Mouse (Mus musculus): ENCODE measurements around the gene Fancd2os. TPM values are rescaled to one million over a fixed set of nuclear protein-coding genes. Genes with fewer than 3 reads are reported as not detected.

The Fancd2os gene
- total and polyA plus RNA-seq, 2 experiments from 2014 or later = not detected

DNA sequence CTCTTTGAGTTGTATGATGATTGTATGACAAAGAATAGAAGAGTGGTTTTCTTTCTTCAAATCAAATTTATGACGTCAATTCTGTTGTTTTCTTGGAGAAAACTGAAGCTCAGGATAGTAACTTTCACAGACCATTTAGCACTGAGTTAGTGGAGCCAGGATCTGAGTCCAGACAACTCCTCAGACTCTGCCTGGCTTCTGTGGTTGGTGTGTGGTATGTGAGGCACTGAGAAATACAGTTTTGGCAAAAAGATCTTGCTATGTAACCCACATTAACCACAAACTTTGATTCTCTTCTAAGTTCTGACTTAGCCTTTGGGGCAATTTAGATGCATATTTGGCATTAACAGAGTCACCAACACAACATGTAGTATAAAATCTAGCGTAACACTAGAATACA, 7.9 kb downstream of the Fancd2os start:
- DNase-seq (ENCODE audit: low spot score) (no peak), ATAC-seq (ENCODE audit: insufficient read depth, low read depth) (no peak)
- H3K9ac ChIP-seq (replicated peaks; ENCODE audit: low read depth, low read length) = no peak overlapping the region
- no peak overlapping the region for H3K4me2 ChIP-seq (ENCODE audit: low read depth, low read length)
- no peaks in the 10 kb centered on the region for H3K27me3 ChIP-seq (ENCODE audit: control insufficient read depth, insufficient read depth, low read length)
- 89% methylated on average over 2 of the region's 2 CpGs for WGBS
- no peak overlapping the region for H3K4me3 ChIP-seq (ENCODE audit: low read depth, low read length)
- 0 out of 2 replicates have a peak, but pooled peaks cover 7% of the 10 kb centered on the region for H3K36me3 ChIP-seq (replicated peaks; ENCODE audit: control insufficient read depth, insufficient read depth, low read length)
- no peak for TF ChIP-seq EP300 (IDR thresholded peaks at IDR 0.05; ENCODE audit: low read depth)
- TF ChIP-seq CTCF (IDR thresholded peaks at IDR 0.05; ENCODE audit: low read depth) = no peak
- H3K9me3 ChIP-seq (replicated peaks; ENCODE audit: control insufficient read depth, low read length) = no peaks in the 10 kb centered on the region
- H3K4me1 ChIP-seq (ENCODE audit: control insufficient read depth, insufficient read depth) = no peaks in the 10 kb centered on the region
- no peak overlapping the region for H3K27ac ChIP-seq (ENCODE audit: low read depth)

DNA sequence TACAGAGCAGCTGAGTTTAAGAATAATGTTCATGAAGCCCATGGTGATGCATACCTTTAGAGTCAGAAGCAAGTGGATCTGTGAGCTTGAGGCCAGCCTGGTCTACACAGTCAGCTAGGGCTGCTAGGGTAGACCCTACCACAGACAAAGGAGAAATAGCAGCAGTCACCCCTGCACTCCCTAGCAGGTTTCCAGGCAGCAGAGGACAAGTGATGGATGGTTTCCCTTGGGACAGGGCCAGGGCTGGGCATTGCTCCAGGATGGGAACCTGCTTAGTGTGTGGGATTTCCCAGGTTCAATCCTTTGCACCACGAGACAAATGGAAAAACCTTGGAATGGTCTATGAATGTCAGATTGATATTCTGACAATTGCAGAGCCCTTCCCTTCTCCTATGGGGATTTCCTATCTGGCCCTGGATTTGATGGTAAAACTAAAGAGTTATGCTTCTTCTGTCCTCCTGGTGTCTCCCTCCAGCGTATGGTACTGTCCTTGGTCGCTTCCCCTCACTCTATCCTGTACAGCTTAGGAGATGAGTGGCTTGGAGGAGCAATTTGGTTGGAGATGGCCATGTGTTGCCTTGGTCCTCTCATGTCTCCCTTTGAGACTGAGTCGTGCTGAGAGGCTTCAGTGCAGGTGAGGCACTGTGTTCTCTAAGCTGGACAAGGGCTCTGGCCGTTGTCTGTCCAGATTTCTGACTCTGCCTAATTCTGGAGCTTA, 13.9 kb downstream of the Fancd2os start:
- 0 out of 2 replicates have a peak, but pooled peaks cover 5% of the 10 kb centered on the region for H3K36me3 ChIP-seq (replicated peaks; ENCODE audit: control insufficient read depth, insufficient read depth, low read length)
- H3K4me2 ChIP-seq (ENCODE audit: low read depth, low read length) = no peak overlapping the region
- H3K4me1 ChIP-seq (ENCODE audit: control insufficient read depth, insufficient read depth) = no peaks in the 10 kb centered on the region
- no peak overlapping the region for H3K4me3 ChIP-seq (ENCODE audit: low read depth, low read length)
- TF ChIP-seq CTCF (IDR thresholded peaks at IDR 0.05; ENCODE audit: low read depth) = no peak
- TF ChIP-seq EP300 (IDR thresholded peaks at IDR 0.05; ENCODE audit: low read depth) = no peak
- DNase-seq (ENCODE audit: low spot score) (no peak), ATAC-seq (ENCODE audit: insufficient read depth, low read depth) (peak; percentile 41; the same call in 1 of the 2 replicates)
- H3K9ac ChIP-seq (replicated peaks; ENCODE audit: low read depth, low read length) = no peak overlapping the region
- no peaks in the 10 kb centered on the region for H3K9me3 ChIP-seq (replicated peaks; ENCODE audit: control insufficient read depth, low read length)
- WGBS = 57% methylated on average over 5 of the region's 5 CpGs
- no peak overlapping the region for H3K27ac ChIP-seq (ENCODE audit: low read depth)
- H3K27me3 ChIP-seq (ENCODE audit: control insufficient read depth, insufficient read depth, low read length) = no peaks in the 10 kb centered on the region

DNA sequence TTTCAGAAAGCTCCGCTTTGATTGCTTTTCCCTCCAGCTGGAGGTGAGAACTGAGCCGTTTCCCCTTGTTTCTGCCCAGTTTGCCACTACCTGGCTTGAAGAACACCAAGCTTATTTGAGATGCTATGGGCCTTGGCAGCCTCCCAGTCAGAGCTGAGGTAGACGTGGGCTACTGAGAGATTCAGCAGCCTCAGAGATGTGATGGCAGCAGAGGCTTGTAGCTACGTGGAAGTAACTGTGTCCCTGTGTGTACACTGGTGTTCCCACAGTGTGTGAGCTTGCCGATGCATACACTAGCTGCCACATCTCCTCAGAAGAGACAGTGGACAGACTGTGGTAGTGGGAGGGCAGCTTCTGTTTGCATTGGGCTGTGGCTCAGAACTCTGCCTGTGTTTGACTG, 15.4 kb downstream of the Fancd2os start:
- Histone ChIP-seq H3K9me3 (replicated peaks; ENCODE audit: control insufficient read depth, low read length) (no peaks in the 10 kb centered on the region), H3K36me3 (replicated peaks; ENCODE audit: control insufficient read depth, insufficient read depth, low read length) (0 out of 2 replicates have a peak, but pooled peaks cover 6% of the 10 kb centered on the region), H3K4me3 (ENCODE audit: low read depth, low read length) (no peak overlapping the region), H3K4me1 (ENCODE audit: control insufficient read depth, insufficient read depth) (no peaks in the 10 kb centered on the region), H3K27ac (ENCODE audit: low read depth) (no peak overlapping the region), H3K9ac (replicated peaks; ENCODE audit: low read depth, low read length) (no peak overlapping the region), H3K4me2 (ENCODE audit: low read depth, low read length) (no peak overlapping the region), H3K27me3 (ENCODE audit: control insufficient read depth, insufficient read depth, low read length) (no peaks in the 10 kb centered on the region)
- no peak for DNase-seq (ENCODE audit: low spot score)
- TF ChIP-seq EP300 (IDR thresholded peaks at IDR 0.05; ENCODE audit: low read depth) (no peak), CTCF (IDR thresholded peaks at IDR 0.05; ENCODE audit: low read depth) (no peak)
- 89% methylated on average over 5 of the region's 5 CpGs for WGBS
- ATAC-seq (ENCODE audit: insufficient read depth, low read depth) = no peak

GRCm38 (mm10) chr6:113583023-113583422, 17.5 kb downstream of the Fancd2os start:
- 81% methylated on average over 4 of the region's 4 CpGs for WGBS
- no peak overlapping the region for H3K4me3 ChIP-seq (ENCODE audit: low read depth, low read length)
- 0 out of 2 replicates have a peak, but pooled peaks cover 7% of the 10 kb centered on the region for H3K36me3 ChIP-seq (replicated peaks; ENCODE audit: control insufficient read depth, insufficient read depth, low read length)
- H3K27ac ChIP-seq (ENCODE audit: low read depth) = no peak overlapping the region
- H3K4me1 ChIP-seq (ENCODE audit: control insufficient read depth, insufficient read depth) = no peaks in the 10 kb centered on the region
- H3K27me3 ChIP-seq (ENCODE audit: control insufficient read depth, insufficient read depth, low read length) = no peaks in the 10 kb centered on the region
- H3K4me2 ChIP-seq (ENCODE audit: low read depth, low read length) = no peak overlapping the region
- TF ChIP-seq CTCF (IDR thresholded peaks at IDR 0.05; ENCODE audit: low read depth) (no peak), EP300 (IDR thresholded peaks at IDR 0.05; ENCODE audit: low read depth) (no peak)
- ATAC-seq (ENCODE audit: insufficient read depth, low read depth) (no peak), DNase-seq (ENCODE audit: low spot score) (no peak)
- no peaks in the 10 kb centered on the region for H3K9me3 ChIP-seq (replicated peaks; ENCODE audit: control insufficient read depth, low read length)
- no peak overlapping the region for H3K9ac ChIP-seq (replicated peaks; ENCODE audit: low read depth, low read length)

GRCm38 (mm10) chr6:113579306-113579705, 21.2 kb downstream of the Fancd2os start:
- H3K4me1 ChIP-seq (ENCODE audit: control insufficient read depth, insufficient read depth) = no peaks in the 10 kb centered on the region
- ATAC-seq (ENCODE audit: insufficient read depth, low read depth) = no peak
- no peak overlapping the region for H3K9ac ChIP-seq (replicated peaks; ENCODE audit: low read depth, low read length)
- no peak for DNase-seq (ENCODE audit: low spot score)
- H3K9me3 ChIP-seq (replicated peaks; ENCODE audit: control insufficient read depth, low read length) = no peaks in the 10 kb centered on the region
- peaks cover 20% of the 10 kb centered on the region; the same call in 1 of the 2 replicates for H3K36me3 ChIP-seq (replicated peaks; ENCODE audit: control insufficient read depth, insufficient read depth, low read length)
- H3K27ac ChIP-seq (ENCODE audit: low read depth) = no peak overlapping the region
- H3K27me3 ChIP-seq (ENCODE audit: control insufficient read depth, insufficient read depth, low read length) = no peaks in the 10 kb centered on the region
- H3K4me3 ChIP-seq (ENCODE audit: low read depth, low read length) = no peak overlapping the region
- TF ChIP-seq CTCF (IDR thresholded peaks at IDR 0.05; ENCODE audit: low read depth) (no peak), EP300 (IDR thresholded peaks at IDR 0.05; ENCODE audit: low read depth) (no peak)
- WGBS = 93% methylated on average over 3 of the region's 3 CpGs
- no peak overlapping the region for H3K4me2 ChIP-seq (ENCODE audit: low read depth, low read length)
